Mouse (Mus musculus) cerebellum, adult 18-20 months (tissue): ENCODE measurements around the gene Sox4.

Experiments
- DNase-seq, 2 experiments: peaks; one replicate each; pipeline ENCODE4 v3.0.0; 2021

The Sox4 gene

DNA sequence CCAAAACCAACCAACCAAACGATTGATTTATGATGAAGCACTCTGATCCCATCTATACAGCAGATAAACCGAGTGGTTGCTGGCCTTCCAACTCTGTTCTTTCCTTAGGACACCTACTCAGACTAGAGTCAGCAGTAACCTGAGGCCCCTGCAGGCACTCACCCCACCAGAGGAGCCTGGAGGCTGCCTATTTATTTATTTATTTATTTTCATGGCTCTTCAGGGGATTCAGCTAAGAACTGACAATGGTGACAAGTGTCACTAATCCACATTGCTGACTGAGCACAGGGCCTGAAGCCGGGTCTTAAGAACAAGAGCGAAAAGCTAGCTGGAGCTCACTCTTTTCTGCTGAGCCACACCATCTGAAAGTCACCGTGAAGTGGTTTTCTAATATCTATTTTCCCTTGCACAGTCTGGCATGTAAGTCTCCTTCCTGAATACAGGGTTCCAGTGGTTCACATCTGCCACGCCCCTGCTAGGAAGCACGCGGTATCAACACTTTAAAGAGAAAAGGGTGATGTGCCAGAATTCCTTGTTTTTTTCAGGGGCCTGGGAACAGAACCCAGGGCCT, 6.9 kb downstream of the Sox4 start:
- no peak for DNase-seq

DNA sequence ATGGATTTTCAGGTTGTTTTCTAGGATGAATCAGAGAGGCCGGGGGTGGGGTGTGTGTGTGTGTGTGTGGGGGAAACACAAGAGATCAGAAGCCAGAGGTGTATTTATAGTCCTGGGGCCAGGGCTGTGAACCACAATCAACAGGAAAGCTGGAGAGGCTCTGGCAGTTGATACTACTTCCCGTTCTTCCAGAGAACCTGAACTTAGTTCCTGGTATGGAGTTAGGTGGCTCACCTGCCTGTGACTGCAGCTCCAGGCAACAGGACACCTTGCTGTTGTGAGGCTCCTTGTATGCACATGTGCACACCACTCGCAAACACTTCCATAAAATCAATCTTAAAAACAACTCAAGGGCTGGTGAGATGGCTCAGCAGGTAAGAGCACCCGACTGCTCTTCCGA, 7.8 kb downstream of the Sox4 start:
- DNase-seq: no peak

DNA sequence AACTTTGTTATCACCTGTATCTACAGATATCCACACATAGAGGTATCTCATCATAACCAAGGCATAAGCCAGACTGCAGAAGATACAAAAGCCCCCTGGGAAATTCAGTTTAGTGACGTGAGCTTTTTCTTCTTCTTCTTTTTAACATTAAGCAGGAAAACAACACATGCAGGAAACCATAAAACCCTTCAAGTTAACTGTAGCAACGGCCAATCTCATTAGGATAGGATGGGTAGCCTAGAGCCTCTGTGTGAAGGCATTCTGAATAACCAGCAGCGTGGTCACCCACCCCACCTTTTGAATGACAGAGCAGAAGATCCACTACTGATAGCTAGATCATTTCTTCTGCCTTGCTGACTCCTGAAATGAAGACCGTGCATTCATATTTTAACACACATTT, 10.6 kb downstream of the Sox4 start:
- DNase-seq: no peak

DNA sequence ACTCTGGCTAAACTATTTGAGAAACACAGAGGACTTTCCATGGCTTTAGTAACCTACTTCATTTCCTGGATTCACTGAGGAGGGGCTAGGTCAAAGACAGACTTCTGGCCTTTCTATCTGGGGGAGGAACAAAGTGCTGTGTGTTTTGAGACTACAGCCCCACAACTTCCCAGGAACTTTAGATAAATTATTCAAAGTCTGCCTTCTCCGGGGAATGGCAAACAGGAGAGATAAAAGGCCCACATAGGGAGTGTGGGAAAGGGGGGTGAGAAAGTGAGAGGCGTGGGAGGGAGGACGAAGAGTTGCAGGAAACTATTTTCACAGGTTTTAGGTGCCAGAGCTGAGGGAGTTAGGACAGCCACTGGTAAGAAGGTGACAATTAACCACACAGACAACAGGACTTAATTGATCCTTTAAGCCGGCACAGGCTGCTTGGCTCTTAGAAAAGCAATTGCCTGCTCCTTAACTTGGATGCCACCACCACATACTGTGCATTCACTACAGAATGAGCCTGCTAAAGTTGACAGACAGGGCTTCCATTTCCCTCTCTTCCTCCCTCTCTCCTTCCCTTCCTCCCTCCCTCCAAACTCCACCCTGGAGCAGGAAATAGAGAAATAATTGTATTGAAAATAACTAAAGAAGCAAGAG, 11.4 kb downstream of the Sox4 start:
- no peak for DNase-seq

DNA sequence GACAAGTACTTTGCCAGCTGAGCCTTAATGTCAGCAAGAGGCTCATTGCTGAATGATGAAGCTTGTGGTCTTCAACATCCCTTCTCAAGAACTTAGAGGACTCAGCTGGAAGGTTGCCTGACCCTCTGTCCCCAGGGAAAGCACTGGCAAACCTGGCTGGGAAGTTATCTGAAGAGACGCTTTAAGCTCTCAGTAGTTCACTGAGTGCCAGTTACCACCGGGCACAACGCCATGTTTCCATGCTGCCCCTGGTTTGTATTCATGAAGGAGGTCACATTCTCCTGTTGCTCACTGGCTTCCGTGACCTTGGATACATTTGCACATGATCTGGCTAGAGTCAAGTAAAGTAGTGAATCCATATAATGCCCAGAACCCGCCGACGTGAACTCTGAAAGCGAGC, 20.1 kb downstream of the Sox4 start:
- DNase-seq: no peak

DNA sequence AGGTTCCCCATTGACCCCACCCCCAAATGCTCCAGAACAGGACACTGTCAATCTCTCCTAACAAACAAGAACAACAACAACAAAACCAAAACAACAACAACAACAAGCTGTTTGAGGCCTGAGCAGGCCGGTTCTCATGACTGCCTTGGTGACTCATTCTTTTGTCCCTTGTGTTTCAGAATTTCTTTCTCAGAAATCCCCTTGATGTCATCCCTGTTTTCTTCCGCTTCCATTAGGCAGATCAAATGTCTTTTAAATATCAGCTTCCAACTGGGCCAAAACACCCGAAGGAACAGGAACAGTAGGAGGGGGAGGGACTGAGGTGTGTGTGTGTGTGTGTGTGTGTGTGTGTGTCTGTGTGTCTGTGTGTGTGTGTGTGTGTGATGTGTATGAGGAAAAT, 21.7 kb downstream of the Sox4 start:
- DNase-seq: no peak

DNA sequence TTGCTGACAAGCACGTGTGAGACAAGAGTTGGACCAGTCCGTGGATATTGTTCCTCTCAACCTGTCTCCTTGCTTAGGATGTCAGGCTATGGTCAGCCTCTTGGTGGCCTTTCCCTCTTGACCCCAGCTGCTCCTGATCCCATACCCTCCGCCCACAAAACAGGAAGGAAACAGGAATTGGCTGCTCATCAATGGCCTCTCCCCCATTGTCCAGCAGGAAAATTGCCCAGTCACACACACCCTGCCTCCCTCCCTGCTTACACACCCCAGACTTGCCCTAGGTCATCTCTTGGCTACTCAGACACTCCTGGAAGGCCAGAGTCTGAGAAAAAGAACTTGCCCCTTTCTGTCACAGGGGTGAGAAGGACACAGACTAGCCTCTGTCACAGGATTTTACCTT, 22.2 kb downstream of the Sox4 start:
- no peak for DNase-seq

DNA sequence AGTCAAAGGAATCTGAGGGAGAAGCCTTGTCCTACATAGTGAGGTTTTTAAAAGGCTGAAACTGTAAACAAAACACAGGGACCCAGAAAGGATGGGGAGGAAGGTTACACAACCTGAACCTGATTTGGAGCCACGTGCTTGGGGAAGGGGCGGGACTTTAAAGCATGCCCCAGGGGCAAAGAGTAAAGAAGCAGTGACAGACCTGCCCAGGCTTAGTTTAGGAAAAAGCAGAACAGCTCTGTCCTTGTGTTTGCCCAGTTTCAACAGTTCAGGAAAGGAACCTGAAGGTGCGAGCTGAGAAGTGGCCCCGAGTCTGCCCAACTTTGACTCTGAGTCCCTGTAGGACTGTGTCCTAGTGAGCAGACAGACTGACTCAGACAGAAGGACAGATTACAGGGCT, 23.1 kb downstream of the Sox4 start:
- DNase-seq: no peak

DNA sequence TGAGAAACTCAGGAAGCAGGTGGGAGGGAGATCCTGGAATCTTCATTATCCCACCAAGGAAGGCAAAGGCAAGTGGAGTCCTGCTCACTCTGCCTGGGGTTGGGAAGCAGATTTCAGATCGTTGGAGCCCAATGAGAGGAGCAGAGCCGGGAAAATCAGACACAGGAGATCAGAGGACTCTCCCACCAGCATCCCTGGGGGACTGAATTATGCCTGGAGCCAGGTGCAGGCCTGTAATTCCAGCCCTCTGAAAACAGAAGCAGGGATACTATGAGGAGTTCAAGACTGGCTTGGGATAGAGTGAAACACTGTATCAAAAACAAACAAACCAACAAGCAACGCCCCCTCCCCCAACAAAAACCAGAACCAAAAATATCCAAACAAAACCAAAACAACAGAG, 23.6 kb downstream of the Sox4 start:
- DNase-seq: no peak

DNA sequence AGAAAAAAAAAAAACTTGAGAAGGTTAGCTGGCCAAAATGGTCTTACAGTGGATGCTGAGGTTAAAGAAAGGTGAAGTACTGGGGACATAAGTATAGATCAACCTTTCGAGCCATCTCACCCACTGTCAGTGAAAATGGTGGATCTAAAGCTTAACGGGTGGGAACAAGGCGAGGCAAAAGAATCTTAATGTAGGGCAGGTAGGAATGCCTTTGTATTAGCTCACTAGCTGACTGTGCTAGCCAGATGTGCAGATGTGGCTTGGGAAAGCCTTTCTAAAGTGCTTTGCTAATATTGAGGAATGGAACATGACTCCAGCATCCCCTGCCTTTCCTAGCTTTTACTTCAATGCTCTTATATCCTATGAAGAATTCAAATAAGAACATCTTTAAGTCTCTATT, 30.4 kb downstream of the Sox4 start:
- DNase-seq: no peak

DNA sequence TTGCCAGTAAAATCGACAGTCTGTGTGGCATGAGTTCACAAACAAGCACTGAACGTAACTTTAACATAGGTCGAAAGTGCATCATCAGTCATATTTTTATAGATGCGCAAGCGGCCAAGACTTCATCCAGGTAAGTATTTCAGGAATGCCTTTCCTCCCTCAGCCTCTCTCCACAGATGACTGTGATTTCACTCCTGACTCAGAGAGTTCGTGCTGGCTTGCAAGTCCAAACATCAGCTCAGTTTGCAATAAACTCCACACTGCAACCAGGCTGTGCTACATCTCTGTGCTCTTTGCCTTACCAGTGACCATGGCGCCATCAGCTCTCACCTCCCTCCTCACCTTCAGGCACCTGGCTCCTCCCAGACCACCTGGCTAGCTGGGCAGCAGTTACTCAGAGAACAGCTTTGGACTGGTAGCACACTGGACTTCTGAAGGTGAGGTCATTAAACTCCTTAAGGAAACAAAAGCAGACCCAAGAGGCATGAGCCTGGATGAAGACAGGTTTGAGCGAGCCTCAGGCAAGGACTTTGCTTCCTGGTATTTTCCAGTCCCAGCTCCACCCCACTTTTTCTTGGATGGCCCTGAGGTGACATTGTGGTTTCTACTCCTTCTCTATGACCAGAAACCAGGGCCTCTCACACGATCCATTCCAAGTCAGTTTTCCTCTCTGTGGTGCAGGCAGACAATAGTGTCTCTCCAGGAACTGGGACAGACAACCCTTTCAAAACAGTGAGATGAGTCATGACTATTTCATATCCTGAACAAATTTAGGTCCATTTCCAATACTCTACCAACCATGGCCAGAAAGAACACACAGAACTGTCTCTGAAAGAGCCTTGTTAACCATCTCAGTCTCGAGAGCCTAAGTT, 35.9 kb downstream of the Sox4 start:
- DNase-seq: no peak

DNA sequence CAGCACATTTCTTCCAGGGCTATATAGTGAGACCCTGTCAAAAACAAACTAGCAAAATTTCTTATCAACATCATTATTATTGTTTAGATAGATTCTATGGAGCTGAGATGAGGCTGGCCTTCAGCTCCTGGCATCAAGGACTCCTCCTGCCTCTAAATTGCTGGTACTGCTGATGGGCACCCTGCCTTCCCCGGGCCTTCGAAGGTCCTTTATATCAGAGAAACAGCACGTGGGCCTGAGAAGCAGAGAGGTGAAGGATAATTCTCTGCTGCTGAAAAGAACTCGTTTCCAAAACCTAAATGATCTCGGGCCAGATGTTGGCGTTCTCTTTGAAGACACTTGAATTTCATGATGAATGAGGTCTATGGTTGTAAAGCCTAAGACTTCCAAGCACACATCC, 39.9 kb downstream of the Sox4 start:
- no peak for DNase-seq

DNA sequence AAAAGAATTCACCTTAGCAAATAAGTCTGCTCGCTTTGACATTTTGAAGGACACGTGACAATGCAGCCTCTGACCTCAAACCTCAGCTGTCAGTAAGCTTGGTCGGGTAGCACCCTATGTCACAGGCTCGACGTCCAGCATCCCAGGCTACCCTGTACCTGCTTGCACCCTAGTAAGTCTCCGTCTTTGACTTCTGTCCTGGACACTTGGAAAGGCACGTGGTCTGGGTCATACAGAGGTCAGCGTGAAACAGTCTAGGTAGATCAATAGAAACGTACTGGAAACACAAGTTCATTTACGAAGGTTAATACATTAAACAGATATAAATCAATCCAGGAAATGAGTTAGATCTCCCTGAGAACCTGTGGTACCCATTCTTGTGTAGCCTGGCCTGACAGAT, 46.5 kb downstream of the Sox4 start:
- no peak for DNase-seq
